Mouse (Mus musculus): ENCODE results near the gene Crisp2. TPM values are rescaled to one million over a fixed set of nuclear protein-coding genes. Genes with fewer than 3 reads are reported as not detected.

Crisp2 gene
- polyA plus RNA-seq, 1 experiment from 2014 or later: 0.08 TPM

Other genes starting within 250 kb of the Crisp2 start
- not detected in 2 replicates for gene Esp6, start 245.5 kb downstream of the Crisp2 start, polyA plus RNA-seq (2016; fragmentation: Nextera tagmentation; extraction: Ambion mirVana)
- not detected in 2 replicates for gene Esp4, start 208.4 kb downstream of the Crisp2 start, polyA plus RNA-seq (2016; fragmentation: Nextera tagmentation; extraction: Ambion mirVana)
- not detected in 2 replicates for gene Esp3, start 174.9 kb downstream of the Crisp2 start, polyA plus RNA-seq (2016; fragmentation: Nextera tagmentation; extraction: Ambion mirVana)
- not detected in 2 replicates for gene Esp1, start 79.9 kb downstream of the Crisp2 start, polyA plus RNA-seq (2016; fragmentation: Nextera tagmentation; extraction: Ambion mirVana)
- 216 and 219 TPM in 2 replicates for gene Rhag, start 4.1 kb upstream of the Crisp2 start, polyA plus RNA-seq (2016; fragmentation: Nextera tagmentation; extraction: Ambion mirVana)
- gene 9130008F23Rik, start 73.6 kb upstream of the Crisp2 start, polyA plus RNA-seq (2016; fragmentation: Nextera tagmentation; extraction: Ambion mirVana): 0.71 and 0.75 TPM in 2 replicates
- not detected in 2 replicates for gene Glyatl3, start 107.3 kb upstream of the Crisp2 start, polyA plus RNA-seq (2016; fragmentation: Nextera tagmentation; extraction: Ambion mirVana)
- gene Mut, start 127.7 kb upstream of the Crisp2 start, polyA plus RNA-seq (2016; fragmentation: Nextera tagmentation; extraction: Ambion mirVana): 29.4 TPM in 2 replicates
- gene Cenpq, start 128.0 kb upstream of the Crisp2 start, polyA plus RNA-seq (2016; fragmentation: Nextera tagmentation; extraction: Ambion mirVana): 27.5 and 29.1 TPM in 2 replicates